Mouse (Mus musculus): ENCODE measurements around the gene Tfpt. TPM values are rescaled to one million over a fixed set of nuclear protein-coding genes. Genes with fewer than 3 reads are reported as not detected.
"Not testable (repeated sequence)": the region's sequence is repeated elsewhere in the genome, so short reads cannot be mapped to it uniquely, and the experiment has no call there.

Gene Tfpt
- total RNA-seq, 2 experiments from 2014 or later, result 20.8 to 28.4 TPM

DNA sequence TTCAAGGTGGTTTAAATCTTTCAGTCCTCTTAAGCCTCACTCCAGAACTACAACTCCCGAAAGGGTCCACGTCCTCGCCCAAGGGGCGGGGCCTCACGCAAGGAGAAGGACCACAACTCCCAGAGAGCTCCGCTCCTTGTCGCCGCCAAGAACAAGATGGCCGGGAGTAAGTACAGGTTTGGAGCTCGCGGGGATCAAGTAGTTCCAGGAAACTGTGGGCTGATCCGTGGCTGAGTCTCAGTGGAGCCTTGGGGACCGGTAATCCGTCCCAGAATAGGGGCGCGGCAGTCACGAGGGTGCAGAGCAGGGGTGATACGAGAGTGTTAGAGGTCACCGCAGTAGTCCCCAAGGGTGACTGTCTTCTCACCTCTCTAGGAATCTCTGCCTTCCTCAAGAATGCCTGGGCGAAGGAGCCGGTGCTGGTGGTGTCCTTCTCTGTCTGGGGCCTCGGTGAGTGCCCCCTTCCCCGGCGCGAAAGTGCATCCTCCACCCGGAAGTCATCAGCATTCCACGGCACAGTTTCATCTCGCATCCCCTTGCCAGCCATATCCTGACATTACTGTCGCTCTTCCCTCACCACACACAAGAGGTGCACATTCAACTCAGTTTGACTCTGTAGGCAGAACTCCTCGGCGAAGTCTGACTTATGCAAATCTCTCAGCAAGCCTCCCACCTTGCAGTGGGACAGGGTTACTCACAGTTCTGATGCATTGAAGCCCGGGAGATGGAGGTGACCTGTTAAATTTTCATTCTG is 12.3 kb downstream of the Tfpt start, which contains the start of gene Ndufa3:
Gene Ndufa3 (plus strand): TSS at position 132 of the 754 bp plus-strand sequence.
- peak; percentile 100 for ATAC-seq (ENCODE audit: poor library complexity, severe bottlenecking)

DNA sequence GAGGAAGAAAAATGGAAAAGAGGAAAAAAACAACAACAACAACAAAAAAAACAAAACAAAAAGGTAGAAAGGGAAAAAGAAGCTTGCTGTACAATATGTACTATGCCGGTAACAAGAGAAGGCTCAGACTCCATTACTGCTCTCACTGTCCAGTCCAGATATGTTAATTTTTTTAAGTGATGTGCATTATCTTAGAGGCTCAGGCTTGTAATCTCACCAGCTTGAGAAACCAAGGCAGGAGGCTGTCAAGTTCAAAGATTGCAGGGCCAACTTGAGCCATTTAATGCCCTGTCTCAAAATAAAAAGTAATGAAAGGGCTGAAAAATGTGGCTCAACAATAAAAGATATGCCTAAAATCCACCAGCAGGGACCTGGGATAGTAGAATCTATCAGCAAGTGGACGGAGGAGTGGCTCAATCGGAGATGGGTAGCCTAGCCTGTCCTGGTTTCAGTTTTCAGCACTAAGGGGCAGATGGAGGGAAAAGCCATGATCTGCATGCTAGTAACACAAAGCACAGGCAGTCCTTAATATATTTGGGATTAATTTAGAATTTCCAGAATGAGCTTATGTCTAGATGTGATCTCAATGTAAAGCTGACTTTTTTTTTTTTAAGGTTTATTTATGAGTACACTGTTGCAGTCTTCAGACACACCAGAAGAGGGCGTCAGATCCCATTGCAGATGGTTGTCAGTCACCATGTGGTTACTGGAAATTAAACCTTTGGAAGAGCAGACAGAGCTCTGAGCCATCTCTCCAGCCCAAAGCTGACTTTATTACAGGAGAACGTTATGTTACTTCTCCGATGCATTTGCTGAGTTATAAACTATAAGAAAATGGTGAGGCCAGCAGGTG is 13.1 kb downstream of the Tfpt start:
- ATAC-seq (ENCODE audit: poor library complexity, severe bottlenecking), result no peak

DNA sequence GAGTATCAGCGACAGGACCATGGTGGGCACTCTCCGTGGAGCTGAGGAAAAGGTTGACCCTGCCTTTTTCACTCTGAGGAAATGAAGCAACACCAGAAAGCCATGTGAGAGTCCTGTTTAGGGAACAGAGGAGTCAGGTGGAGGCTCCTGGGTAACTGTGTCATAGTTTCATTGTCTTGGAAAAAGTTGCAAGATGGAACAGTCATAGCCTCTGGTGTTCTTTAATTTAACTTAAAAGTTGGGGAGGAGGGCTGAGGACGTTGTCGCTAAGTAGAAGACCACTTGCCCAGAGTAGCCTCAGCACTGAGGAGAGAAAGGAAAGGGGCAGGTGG is 13.7 kb downstream of the Tfpt start, which contains the start of gene Oscar:
Gene Oscar (minus strand): TSS at position 101 of the 332 bp plus-strand sequence.
- no peak for ATAC-seq (ENCODE audit: poor library complexity, severe bottlenecking)

DNA sequence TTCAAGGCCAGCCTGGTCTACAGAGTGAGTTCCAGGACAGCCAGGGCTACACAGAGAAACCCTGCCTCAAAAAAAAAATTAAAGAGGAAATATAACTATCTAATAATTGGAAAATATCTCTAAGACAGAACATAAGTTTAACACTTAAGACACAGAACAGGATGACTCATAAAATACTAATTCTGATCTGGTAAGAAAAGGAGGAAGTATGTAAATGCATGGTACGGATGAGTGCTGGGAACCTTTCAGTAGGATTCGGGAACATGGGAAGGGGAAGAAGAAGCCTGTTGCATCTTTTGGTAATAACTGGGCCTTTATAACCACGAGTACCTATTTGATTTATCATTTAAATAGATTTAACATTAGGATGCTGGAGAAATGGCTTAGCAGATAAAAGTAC is 15.7 kb downstream of the Tfpt start:
- ATAC-seq (ENCODE audit: poor library complexity, severe bottlenecking), result no peak

DNA sequence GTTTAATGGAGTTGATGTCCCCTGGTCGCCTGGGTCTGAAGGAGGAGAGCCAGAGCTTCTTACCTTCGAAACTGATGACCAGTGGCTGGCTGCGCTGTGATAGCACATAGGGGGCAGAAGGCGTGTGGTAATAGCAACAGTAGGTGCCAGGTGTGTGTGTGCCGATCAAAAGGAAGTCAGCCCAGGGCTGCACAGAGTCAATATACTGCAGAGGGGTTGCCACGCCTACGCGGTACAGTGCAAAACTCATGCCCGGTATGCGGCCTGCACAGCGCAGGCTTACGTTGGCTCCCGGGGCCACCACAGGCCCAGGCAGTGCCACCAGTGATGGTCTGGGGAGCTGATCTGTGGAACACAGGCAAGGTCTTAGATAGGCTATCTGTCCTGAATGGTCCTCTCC is 18.7 kb downstream of the Tfpt start:
- no peak for ATAC-seq (ENCODE audit: poor library complexity, severe bottlenecking)

DNA sequence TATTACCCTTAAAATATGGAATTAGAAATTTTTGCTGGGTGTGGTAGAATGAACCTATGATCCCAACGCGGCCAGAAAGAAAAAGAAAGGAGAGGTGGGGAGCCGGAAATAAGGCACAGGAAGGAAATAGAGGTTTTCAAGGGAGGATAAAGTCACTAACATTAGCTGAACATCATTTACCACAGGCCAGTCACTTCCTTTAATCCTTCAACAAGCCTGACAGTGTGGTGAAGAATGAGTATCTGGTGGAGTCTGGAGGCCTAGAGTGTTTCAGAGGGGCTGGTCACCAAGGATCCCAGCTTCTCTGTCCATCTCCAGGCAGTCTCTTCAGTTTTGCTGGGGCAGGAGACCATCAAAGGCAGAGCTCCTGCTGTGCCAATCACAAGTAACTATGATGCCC is 19.3 kb downstream of the Tfpt start:
- ATAC-seq (ENCODE audit: poor library complexity, severe bottlenecking), result no peak

DNA sequence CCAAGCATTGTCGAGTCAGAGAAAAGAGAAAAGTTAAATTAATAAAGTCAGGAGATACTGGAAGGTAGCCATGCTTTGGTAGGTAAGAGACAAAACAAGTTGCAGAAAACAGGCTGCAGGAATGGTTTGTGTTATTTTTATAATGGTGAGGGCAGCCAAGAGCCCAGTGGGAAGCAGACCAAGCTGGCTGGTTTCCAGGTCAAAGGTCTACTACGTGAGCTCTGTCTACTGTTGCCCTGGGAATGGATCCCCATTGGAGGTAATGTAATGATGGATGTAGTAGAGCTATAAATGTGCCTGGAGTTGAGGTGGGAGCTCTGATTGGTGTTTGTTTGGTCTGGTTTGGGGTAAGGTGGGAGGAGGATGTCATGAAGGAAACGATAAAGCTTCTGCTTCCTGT is 20.6 kb downstream of the Tfpt start:
- no peak for ATAC-seq (ENCODE audit: poor library complexity, severe bottlenecking)

DNA sequence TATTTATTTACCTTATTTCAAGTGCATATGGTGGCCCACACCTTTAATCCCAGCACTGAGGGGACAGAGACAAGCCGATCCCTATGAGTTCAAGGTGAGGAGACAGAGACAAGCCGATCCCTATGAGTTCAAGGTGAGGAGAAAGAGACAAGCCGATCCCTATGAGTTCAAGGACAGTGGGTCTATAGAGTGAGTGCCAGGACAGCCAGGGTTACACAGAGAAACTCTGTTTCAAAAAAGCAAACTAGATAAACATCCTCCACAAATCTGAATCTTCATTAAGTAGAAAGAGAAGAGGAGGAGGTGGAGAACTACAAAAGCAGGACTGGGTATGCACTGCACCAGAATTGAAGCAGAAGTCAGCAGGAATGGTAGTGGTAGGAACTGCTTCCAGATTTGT is 21.1 kb downstream of the Tfpt start:
- ATAC-seq (ENCODE audit: poor library complexity, severe bottlenecking), result no peak

DNA sequence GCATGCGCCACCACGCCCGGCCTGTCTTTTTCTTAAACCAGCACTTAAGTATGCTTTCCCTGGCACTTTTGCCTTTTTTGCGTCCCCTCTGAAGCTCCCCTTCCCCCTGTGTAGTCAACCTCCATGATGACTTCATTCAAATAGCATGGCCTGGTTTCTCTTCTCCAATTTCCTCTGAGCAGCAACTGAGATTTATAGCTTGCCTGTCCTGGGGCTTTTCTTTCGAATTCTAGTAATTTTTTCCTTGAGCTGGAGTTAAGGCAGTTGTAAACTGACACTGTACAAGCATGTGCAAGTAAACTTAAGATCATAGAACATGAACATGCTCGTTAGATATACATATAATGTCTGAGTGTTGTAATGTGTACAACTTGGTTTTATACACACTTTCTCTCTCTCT is 22.3 kb downstream of the Tfpt start:
- no peak; the same call in 1 of the 2 replicates for ATAC-seq (ENCODE audit: poor library complexity, severe bottlenecking)

DNA sequence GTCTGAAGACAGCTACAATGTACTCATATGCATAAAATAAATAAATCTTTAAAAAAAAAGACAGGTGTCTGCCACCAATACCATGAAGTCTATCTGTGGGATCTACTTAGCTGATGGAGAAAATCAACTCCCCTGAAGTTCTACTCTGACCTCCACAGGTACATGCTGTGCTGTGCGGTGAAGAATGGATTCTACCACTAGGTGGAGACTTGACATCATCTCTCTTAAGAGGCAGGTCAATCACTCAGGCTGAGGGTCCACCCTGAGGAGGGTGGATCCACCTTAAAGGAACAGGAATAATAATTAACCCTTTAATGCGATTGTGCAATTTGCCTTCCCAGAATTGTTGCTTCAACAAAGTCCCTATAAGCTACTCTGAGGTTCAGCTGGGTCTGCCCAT is 22.9 kb downstream of the Tfpt start:
- ATAC-seq (ENCODE audit: poor library complexity, severe bottlenecking), result peak; percentile 75

DNA sequence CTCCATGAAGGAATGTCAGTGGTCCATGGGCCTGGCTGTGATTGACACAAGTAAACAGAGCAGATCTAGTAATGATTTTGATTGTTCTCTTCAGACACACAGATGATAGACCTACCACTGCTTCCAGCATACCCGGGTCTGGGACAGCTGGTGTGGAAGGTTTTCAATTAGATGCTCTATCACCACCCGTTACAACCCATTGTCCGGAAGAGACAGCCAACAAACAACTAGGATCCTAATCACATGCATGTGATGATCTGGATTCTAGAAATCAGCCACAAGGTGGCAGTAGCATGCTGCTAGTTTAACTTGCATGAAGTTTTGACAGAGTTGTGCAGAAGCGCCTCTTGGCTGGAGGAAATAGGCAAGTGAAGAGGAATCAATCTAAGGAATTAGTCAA is 28.6 kb downstream of the Tfpt start:
- peak; percentile 88 for ATAC-seq (ENCODE audit: poor library complexity, severe bottlenecking)

DNA sequence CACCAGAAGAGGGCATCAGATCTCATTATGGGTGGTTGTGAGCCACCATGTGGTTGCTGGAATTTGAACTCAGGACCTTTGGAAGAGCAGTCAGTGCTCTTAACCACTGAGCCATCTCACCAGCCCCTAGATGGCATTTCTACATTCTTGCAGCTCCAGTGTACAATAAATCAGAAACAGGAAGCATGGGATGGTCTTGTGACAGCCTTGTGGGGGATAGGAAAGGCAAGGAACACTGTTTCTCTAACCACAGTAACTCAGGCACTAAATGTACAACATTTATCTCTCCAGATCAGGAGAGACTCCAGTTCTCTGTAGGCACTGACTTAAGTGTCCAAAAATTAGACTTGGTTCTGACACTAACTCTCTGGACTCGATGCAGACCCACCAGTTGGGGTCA is 32.0 kb downstream of the Tfpt start:
- not testable (repeated sequence) for ATAC-seq (ENCODE audit: poor library complexity, severe bottlenecking)

DNA sequence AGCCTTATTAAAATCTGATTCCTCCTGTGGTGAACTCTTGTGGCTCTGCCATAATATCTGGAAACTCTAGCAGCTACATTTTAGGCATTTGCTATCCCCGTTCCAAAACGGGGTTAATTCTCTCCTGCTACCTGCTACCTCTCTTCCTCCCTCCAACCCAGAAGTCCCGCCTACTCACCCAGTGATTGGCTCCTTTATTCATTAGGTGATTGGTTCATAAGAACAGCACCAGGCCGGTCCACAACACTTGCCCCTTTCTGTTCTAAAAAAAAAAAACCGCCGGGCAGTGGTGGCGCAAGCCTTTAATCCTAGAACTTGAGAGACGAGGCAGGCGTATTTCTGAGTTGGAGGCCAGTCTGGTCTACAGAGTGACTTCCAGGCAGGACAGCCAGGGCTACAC is 34.6 kb downstream of the Tfpt start:
- ATAC-seq (ENCODE audit: poor library complexity, severe bottlenecking), result peak; percentile 75

DNA sequence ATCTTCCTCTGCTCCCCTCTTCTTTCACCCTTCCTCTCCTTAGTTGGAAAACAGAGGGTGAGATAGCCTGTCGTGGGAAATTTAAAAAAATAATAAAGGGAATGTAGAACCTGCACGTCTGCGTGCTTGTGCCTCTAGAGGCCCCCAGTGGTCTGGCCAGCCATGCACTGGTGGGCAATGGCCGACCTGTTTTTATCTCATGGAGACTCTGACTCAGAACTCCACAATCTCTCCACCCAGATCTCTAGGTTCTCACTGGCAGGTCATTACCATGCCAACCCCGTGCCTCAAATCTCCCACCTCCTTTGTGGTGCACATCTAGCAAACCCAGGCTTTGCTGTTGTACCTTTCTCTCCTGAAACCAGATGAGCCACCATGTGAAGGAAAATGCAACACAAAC is 35.0 kb downstream of the Tfpt start:
- ATAC-seq (ENCODE audit: poor library complexity, severe bottlenecking), result peak; percentile 30; the same call in 1 of the 2 replicates

DNA sequence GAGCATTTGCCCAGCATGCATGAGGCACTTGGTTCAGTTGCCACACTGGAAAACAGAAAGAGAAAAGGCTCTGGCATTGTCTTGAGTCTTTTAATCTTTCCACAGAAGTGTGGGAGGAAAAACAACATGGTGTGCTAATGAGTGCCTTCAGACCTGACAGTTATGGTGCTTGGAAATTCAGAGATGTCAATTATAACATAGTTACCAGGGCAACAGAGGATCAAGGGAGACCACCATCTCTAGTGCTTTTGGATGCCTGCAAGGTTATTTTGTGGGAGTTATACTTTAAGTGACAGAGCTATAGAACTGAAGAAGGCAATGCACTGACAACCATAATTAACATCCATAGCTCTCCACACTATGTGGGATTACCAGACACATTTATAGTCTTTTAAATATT is 35.9 kb downstream of the Tfpt start:
- ATAC-seq (ENCODE audit: poor library complexity, severe bottlenecking), result no peak

DNA sequence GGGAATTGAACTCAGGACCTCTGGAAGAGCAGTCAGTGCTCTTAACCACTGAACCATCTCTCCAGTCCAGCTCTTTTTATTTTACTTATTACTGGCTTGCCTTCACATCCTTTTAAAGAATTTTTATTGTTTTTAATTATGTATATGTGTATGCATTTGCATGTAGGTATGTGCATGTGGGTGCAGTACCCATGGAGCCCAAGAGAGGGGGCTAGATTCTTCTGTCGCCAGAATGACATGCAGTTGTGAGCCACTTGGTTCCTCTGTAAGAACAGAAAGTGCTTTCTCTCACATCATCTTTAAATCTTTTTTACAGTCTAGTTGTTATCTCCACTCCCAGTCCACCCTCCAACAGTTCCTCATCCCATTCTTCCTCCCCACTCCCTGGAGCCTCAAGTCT is 38.2 kb downstream of the Tfpt start:
- no peak for ATAC-seq (ENCODE audit: poor library complexity, severe bottlenecking)

DNA sequence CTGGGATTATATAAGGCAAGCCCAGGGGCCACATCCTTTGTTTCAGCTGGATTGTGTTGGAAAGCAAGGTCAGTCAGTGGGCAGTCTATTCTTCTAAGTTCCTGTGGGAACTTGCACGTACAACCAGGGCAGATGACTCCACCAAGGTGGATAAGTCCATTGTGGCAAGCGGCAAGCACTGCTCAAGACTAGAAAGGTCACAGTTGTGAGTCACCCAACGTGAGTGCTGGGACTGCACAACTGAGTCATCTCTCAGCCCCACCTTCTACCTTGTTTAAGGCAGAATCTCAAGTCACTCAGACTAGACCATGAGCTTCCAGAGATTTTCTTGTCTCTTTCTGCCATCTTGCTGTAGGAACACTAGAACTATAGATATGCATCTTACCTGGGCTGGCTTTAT is 39.2 kb downstream of the Tfpt start:
- no peak for ATAC-seq (ENCODE audit: poor library complexity, severe bottlenecking)

DNA sequence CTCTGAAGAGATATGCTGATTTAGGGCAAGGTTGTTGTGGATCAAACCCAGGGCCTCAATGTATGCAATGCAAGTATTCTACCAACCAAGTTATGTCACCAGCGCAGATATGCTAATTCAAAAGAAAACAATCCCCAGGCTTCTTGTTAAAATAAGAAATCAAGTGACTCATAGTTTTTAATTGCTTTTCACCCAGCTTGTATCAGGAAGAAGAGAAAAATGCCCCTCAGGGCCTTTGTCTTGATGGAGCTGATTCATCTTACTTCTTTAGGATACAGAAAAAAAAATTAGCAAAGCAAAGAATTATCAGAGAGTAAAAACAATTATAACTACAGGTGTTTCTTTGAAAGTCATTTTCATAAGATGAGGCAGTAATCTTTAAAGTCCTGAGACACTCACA is 42.4 kb downstream of the Tfpt start:
- no peak for ATAC-seq (ENCODE audit: poor library complexity, severe bottlenecking)

DNA sequence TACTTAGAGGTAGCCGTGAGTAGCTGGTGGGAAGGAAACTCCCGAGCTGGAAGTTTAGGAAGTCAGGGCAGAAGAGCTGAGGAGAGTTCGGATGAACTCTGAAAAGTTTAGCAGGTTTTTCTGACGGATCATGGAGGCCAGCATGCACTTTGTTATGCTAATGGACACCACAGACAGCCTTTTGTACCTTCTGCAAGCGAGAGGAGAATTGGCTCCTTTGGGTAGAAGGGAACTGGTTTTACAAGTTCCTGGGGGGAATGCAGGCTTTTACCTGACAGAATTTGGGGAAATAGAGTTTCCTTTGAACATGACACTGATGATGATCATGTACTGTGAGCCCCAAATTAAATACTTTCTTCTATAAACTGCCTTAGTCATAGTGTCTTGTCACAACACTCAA is 43.5 kb downstream of the Tfpt start:
- no peak for ATAC-seq (ENCODE audit: poor library complexity, severe bottlenecking)

DNA sequence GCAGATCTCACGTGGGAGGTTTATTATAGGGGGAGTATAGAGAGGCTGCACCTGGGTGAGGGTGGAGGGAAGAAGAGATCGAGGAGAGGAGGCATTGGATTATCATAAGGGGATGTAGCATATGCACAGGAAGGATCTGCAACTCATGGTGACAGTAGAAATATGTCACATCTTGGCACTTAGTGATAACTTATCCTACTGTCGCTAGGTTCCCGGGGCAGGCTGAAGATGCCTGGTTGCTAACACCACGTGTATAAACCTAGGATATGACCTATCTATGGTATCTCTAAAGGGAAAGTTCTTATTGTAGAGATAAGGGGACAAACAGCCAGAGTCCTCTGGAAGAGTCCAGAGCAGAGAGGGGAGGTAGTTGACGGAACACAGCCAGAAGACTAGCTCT is 44.0 kb downstream of the Tfpt start:
- no peak for ATAC-seq (ENCODE audit: poor library complexity, severe bottlenecking)

DNA sequence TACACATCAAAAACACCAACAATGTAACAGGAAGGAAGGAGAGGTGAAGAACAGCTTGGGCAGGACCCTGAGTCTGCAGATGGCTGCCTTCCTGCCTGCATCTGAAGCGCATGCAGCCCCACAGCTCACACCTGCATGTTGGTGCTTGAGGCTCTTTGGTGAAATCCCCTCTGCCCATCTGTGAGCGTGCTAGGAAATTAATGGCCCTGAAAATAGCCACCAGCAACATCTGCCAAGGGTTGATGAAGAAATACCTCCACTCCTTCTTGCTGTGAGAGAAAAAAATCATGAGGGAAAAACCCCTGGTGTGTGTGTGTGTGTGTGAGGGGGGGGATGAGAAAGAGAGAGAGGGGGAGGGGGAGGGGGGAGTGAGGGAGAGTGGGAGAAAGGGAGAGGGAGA is 49.7 kb downstream of the Tfpt start:
- ATAC-seq (ENCODE audit: poor library complexity, severe bottlenecking), result no peak

DNA sequence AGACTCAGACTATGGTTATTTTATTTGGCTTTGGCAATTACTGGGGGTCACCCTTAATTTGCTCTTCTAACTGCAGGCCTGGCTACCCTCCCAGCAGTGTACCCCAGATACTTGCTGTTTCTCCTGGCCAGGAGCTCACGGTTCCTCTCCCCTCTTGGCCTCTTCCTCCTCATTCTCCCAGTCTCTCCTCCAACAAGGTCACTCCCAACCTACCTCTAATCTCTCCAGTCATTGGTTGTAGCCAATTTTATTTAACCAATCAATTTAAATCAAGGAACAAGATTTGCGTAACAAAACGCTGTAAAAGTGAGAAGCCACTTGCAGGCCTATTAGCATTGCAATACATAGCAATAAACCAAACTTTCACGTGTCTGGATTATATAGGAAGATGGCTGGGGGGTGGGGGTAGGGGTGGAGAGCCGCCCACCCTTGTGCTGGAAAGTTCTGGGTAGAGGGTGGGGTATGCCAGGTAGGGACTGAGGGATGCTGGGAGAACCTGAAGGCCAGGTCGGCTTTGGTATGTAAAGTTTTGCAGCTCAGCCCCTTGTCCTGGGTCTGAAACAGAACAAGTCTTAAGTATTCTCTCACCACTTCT is 50.7 kb downstream of the Tfpt start:
- no peak for ATAC-seq (ENCODE audit: poor library complexity, severe bottlenecking)
